Mouse (Mus musculus) cerebellum, adult 2 months (tissue): ENCODE results near the gene Armc6. TPM values are rescaled to one million over a fixed set of nuclear protein-coding genes. Genes with fewer than 3 reads are reported as not detected.

Source experiments
- DNase-seq, 2 experiments: peaks; one replicate each; pipeline ENCODE4 v3.0.0; 2021
- H3K27ac ChIP-seq: fragments of 200-500 bp; 2 replicates; pipeline ENCODE4 v1.5.1; 2012; ENCODE audit warnings: low read length, control low read depth, inconsistent platforms; ENCODE audit not compliant: insufficient read depth
- H3K27me3 ChIP-seq: fragments of 200-500 bp; 2 replicates; pipeline ENCODE4 v1.6.1; 2012; ENCODE audit warnings: inconsistent platforms, mild to moderate bottlenecking, low read length, moderate library complexity; ENCODE audit not compliant: control insufficient read depth, insufficient read depth
- H3K4me1 ChIP-seq: fragments of 200-500 bp; 2 replicates; pipeline ENCODE4 v1.6.1; 2011; ENCODE audit warnings: low read length; ENCODE audit not compliant: control insufficient read depth, insufficient read depth
- H3K4me3 ChIP-seq: fragments of 200-500 bp; replicated peaks from 2 replicates; pipeline ENCODE3; 2011; ENCODE audit warnings: mild to moderate bottlenecking, low read depth, low read length, control low read depth; ENCODE audit not compliant: insufficient read depth
- CTCF ChIP-seq: fragments of 200-500 bp; IDR thresholded peaks from 2 replicates; pipeline ENCODE4 v1.5.1; 2011; ENCODE audit warnings: low read depth, mild to moderate bottlenecking, control low read depth, low read length, moderate library complexity, borderline replicate concordance; ENCODE audit not compliant: insufficient read depth
- POLR2A ChIP-seq: fragments of 200-500 bp; IDR thresholded peaks from 2 replicates; pipeline ENCODE4 v1.6.1; 2011; ENCODE audit warnings: low read length, control low read depth, borderline replicate concordance; ENCODE audit not compliant: insufficient read depth
- WGBS: fragments of 180-500 bp; shearing (Covaris S2); methylation state at CpG from one replicate; pipeline ENCODE4 v1.1.7; 2018; 5-methylcytosine and 5-hydroxymethylcytosine counted together
- polyA plus RNA-seq: library from polyadenylated mRNA; depleted of rRNA; stranded (reverse); fragments of >200 nt; gene quantifications from 2 replicates; pipeline ENCODE4 v1.2.3, GENCODE M21; 2012

The Armc6 gene
- polyA plus RNA-seq, 1 experiment: 45.8 TPM

- H3K4me1 ChIP-seq: peaks cover 42% of the 10 kb centered on the region
- no peak for DNase-seq
- H3K27me3 ChIP-seq: no peaks in the 10 kb centered on the region
- 66% methylated on average over 4 of the region's 4 CpGs for WGBS
- TF ChIP-seq CTCF (no peak), POLR2A (no peak)
- H3K27ac ChIP-seq: no peak overlapping the region
- H3K4me3 ChIP-seq: no peak overlapping the region
Observed at GRCm38 (mm10) chr8:70203072-70203471, 31.2 kb downstream of the Armc6 start.

DNA sequence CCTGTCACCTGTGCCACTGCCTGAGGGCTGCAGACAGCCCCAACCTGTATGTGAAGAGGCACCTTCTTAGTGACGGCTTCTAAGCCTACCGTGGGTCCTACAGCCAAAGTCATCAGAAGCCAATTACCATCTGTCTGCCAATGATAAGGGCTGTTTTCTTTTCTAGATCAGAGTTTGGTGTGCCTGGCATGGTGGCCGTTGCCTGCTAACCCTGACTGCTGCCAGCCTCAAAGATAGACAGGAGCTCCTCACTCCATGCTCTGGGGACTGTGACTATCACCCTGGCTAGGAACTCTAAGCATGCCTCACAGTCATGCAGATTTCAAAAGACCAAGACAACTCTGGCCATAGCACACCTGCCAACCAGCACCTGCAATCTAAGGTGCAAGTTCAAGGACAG, 32.8 kb downstream of the Armc6 start:
- DNase-seq: no peak
- no peak for TF ChIP-seq POLR2A
- TF ChIP-seq CTCF: no peak
- Histone ChIP-seq H3K4me3 (no peak overlapping the region), H3K27me3 (no peaks in the 10 kb centered on the region), H3K4me1 (peaks cover 50% of the 10 kb centered on the region), H3K27ac (no peak overlapping the region)
- 35% methylated on average over 3 of the region's 3 CpGs for WGBS

GRCm38 (mm10) chr8:70200098-70200681, 34.1 kb downstream of the Armc6 start:
- peaks cover 50% of the 10 kb centered on the region for H3K4me1 ChIP-seq
- H3K27me3 ChIP-seq: no peaks in the 10 kb centered on the region
- WGBS: 6% methylated on average over 5 of the region's 5 CpGs
- TF ChIP-seq POLR2A (no peak), CTCF (peak; percentile 71)
- H3K27ac ChIP-seq: peak overlapping the region; percentile 54
- no peak overlapping the region for H3K4me3 ChIP-seq
- peak; percentile 69 to 74 for DNase-seq

GRCm38 (mm10) chr8:70197603-70198002, 36.7 kb downstream of the Armc6 start:
- Histone ChIP-seq H3K4me3 (no peak overlapping the region), H3K4me1 (peaks cover 40% of the 10 kb centered on the region), H3K27me3 (no peaks in the 10 kb centered on the region), H3K27ac (no peak overlapping the region)
- 54% methylated on average over 7 of the region's 7 CpGs for WGBS
- TF ChIP-seq CTCF (no peak), POLR2A (no peak)
- DNase-seq: no peak

- H3K27ac ChIP-seq: no peak overlapping the region
- no peaks in the 10 kb centered on the region for H3K27me3 ChIP-seq
- no peak for DNase-seq
- TF ChIP-seq POLR2A: no peak
- TF ChIP-seq CTCF: no peak
- peaks cover 23% of the 10 kb centered on the region for H3K4me1 ChIP-seq
- no peak overlapping the region for H3K4me3 ChIP-seq
- 96% methylated on average over 2 of the region's 2 CpGs for WGBS
Observed at GRCm38 (mm10) chr8:70195762-70196161, 38.5 kb downstream of the Armc6 start.

DNA sequence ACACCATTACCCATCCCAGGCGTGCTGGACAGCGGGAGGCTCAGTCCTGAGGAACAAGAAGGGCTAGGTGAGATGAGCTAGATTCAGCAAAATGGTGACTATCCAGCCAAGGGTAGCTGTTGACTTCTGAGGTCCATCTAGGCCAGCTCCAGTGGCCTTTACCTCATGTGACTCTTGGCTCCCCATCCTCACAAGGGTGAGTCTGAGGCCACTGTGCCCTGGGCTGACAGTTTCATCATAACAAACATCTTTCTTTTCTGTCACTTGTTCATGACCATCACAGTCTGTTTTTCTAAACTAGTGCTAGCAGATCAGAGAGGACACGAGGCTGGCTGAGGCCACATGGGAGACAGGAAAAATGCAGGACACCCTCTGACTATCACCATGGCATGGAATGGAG, 40.1 kb downstream of the Armc6 start:
- no peak overlapping the region for H3K27ac ChIP-seq
- no peaks in the 10 kb centered on the region for H3K27me3 ChIP-seq
- no peak for TF ChIP-seq POLR2A
- peaks cover 7% of the 10 kb centered on the region for H3K4me1 ChIP-seq
- WGBS: 83% methylated on average over 3 of the region's 3 CpGs
- DNase-seq: no peak
- H3K4me3 ChIP-seq: no peak overlapping the region

DNA sequence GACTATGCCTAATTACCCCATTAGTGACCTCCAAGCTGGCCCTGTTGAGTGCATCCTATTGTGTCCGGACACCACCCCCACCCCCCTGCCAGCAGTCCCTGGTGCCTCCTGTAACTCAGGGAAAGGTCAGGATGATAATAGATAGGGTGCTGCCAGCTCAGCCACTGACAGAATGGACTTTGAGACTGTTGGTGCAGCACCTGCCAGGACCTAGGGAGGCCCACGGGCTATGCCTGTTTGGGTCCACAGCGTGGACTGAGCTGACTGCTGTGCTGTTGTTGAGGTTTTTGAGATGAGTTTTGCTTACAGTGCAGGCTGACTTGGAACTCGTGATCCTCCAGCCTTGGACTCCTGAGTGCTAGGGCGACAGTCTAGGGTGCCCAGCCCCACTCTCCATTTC, 41.0 kb downstream of the Armc6 start:
- Histone ChIP-seq H3K27ac (no peak overlapping the region), H3K4me3 (no peak overlapping the region), H3K4me1 (peaks cover 7% of the 10 kb centered on the region), H3K27me3 (no peaks in the 10 kb centered on the region)
- no peak for DNase-seq
- no peak for TF ChIP-seq POLR2A
- WGBS: 68% methylated on average over 5 of the region's 5 CpGs

DNA sequence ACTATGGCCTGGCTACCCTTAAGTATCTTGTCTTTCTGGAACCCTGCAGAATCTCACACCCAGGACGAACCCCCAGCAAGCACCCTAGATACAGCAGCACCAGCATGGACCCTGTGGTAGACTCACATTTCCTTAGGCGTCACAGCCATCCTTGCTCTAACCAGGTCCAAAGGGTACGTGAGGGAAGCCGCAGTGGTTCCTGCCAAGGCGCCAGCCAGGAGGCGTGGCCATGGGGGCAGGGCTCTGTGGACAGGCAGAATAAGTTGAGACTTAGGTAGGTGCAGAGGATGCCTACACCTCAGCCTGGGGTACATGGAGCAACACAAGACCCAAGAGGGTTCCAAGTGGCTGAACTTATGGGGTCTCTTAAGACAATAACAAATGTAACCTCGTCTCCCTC, 45.6 kb downstream of the Armc6 start:
- Histone ChIP-seq H3K4me1 (no peaks in the 10 kb centered on the region), H3K27me3 (no peaks in the 10 kb centered on the region), H3K27ac (no peak overlapping the region), H3K4me3 (no peak overlapping the region)
- DNase-seq: no peak
- WGBS: 69% methylated on average over 7 of the region's 7 CpGs
- no peak for TF ChIP-seq CTCF
- no peak for TF ChIP-seq POLR2A
